Mouse (Mus musculus): ENCODE measurements around the gene Chp2. TPM values are rescaled to one million over a fixed set of nuclear protein-coding genes. Genes with fewer than 3 reads are reported as not detected.
A peak's percentile ranks its signal among the peaks of the same experiment; 100 is the strongest.

Gene Chp2
- polyA plus RNA-seq, 1 experiment from 2014 or later, result 1.2 TPM

GRCm38 (mm10) chr7:122196771-122197170 lies 22.5 kb upstream of the Chp2 start:
- Histone ChIP-seq H3K27me3 (replicated peaks; ENCODE audit: control insufficient read depth, insufficient read depth, low read length) (no peaks in the 10 kb centered on the region), H3K4me3 (ENCODE audit: low read depth, low read length) (no peak overlapping the region), H3K9ac (ENCODE audit: low read depth, low read length) (no peak overlapping the region), H3K27ac (replicated peaks; ENCODE audit: low read depth, low read length) (no peak overlapping the region), H3K4me2 (ENCODE audit: low read depth, low read length) (no peak overlapping the region), H3K4me1 (ENCODE audit: control insufficient read depth, insufficient read depth, low read length) (no peaks in the 10 kb centered on the region), H3K9me3 (ENCODE audit: control insufficient read depth, low read length) (0 out of 2 replicates have a peak, but pooled peaks cover 5% of the 10 kb centered on the region), H3K36me3 (ENCODE audit: control insufficient read depth, insufficient read depth, low read length) (no peaks in the 10 kb centered on the region)
- 90% methylated on average over 9 of the region's 9 CpGs for whole genome bisulfite sequencing
- DNase-seq (ENCODE audit: low spot score) (no peak), ATAC-seq (ENCODE audit: low read depth) (no peak)

GRCm38 (mm10) chr7:122197306-122197705 lies 22.0 kb upstream of the Chp2 start:
- Histone ChIP-seq H3K4me1 (ENCODE audit: control insufficient read depth, insufficient read depth, low read length) (no peaks in the 10 kb centered on the region), H3K27me3 (replicated peaks; ENCODE audit: control insufficient read depth, insufficient read depth, low read length) (no peaks in the 10 kb centered on the region), H3K4me3 (ENCODE audit: low read depth, low read length) (no peak overlapping the region), H3K4me2 (ENCODE audit: low read depth, low read length) (no peak overlapping the region), H3K9me3 (ENCODE audit: control insufficient read depth, low read length) (0 out of 2 replicates have a peak, but pooled peaks cover 5% of the 10 kb centered on the region), H3K9ac (ENCODE audit: low read depth, low read length) (no peak overlapping the region), H3K27ac (replicated peaks; ENCODE audit: low read depth, low read length) (no peak overlapping the region), H3K36me3 (ENCODE audit: control insufficient read depth, insufficient read depth, low read length) (no peaks in the 10 kb centered on the region)
- WGBS, result 32% methylated on average over 4 of the region's 4 CpGs
- peak; percentile 21 for DNase-seq (ENCODE audit: low spot score)
- no peak for ATAC-seq (ENCODE audit: low read depth)

- WGBS, result 25% methylated on average over 5 of the region's 5 CpGs
- Histone ChIP-seq H3K27me3 (replicated peaks; ENCODE audit: control insufficient read depth, insufficient read depth, low read length) (no peaks in the 10 kb centered on the region), H3K4me3 (ENCODE audit: low read depth, low read length) (no peak overlapping the region), H3K36me3 (ENCODE audit: control insufficient read depth, insufficient read depth, low read length) (no peaks in the 10 kb centered on the region), H3K27ac (replicated peaks; ENCODE audit: low read depth, low read length) (no peak overlapping the region), H3K9me3 (ENCODE audit: control insufficient read depth, low read length) (0 out of 2 replicates have a peak, but pooled peaks cover 5% of the 10 kb centered on the region), H3K4me2 (ENCODE audit: low read depth, low read length) (no peak overlapping the region), H3K4me1 (ENCODE audit: control insufficient read depth, insufficient read depth, low read length) (no peaks in the 10 kb centered on the region), H3K9ac (ENCODE audit: low read depth, low read length) (no peak overlapping the region)
- ATAC-seq (ENCODE audit: low read depth) (no peak), DNase-seq (ENCODE audit: low spot score) (peak; percentile 23)
Measured at GRCm38 (mm10) chr7:122199296-122199695, 20.0 kb upstream of the Chp2 start.

- Histone ChIP-seq H3K9me3 (ENCODE audit: control insufficient read depth, low read length) (no peaks in the 10 kb centered on the region), H3K4me1 (ENCODE audit: control insufficient read depth, insufficient read depth, low read length) (no peaks in the 10 kb centered on the region), H3K4me3 (ENCODE audit: low read depth, low read length) (no peak overlapping the region), H3K9ac (ENCODE audit: low read depth, low read length) (no peak overlapping the region), H3K36me3 (ENCODE audit: control insufficient read depth, insufficient read depth, low read length) (no peaks in the 10 kb centered on the region), H3K27me3 (replicated peaks; ENCODE audit: control insufficient read depth, insufficient read depth, low read length) (no peaks in the 10 kb centered on the region), H3K4me2 (ENCODE audit: low read depth, low read length) (no peak overlapping the region), H3K27ac (replicated peaks; ENCODE audit: low read depth, low read length) (no peak overlapping the region)
- ATAC-seq (ENCODE audit: low read depth) (no peak), DNase-seq (ENCODE audit: low spot score) (no peak)
- WGBS, result 55% methylated on average over 2 of the region's 2 CpGs
Measured at GRCm38 (mm10) chr7:122203936-122204335, 15.4 kb upstream of the Chp2 start.

GRCm38 (mm10) chr7:122206121-122206520 lies 13.2 kb upstream of the Chp2 start:
- H3K9ac ChIP-seq (ENCODE audit: low read depth, low read length), result no peak overlapping the region
- WGBS, result 77% methylated on average over 2 of the region's 2 CpGs
- no peak overlapping the region for H3K27ac ChIP-seq (replicated peaks; ENCODE audit: low read depth, low read length)
- H3K9me3 ChIP-seq (ENCODE audit: control insufficient read depth, low read length), result no peaks in the 10 kb centered on the region
- no peak for ATAC-seq (ENCODE audit: low read depth)
- H3K36me3 ChIP-seq (ENCODE audit: control insufficient read depth, insufficient read depth, low read length), result no peaks in the 10 kb centered on the region
- DNase-seq (ENCODE audit: low spot score), result no peak
- no peaks in the 10 kb centered on the region for H3K27me3 ChIP-seq (replicated peaks; ENCODE audit: control insufficient read depth, insufficient read depth, low read length)
- no peaks in the 10 kb centered on the region for H3K4me1 ChIP-seq (ENCODE audit: control insufficient read depth, insufficient read depth, low read length)
- H3K4me2 ChIP-seq (ENCODE audit: low read depth, low read length), result no peak overlapping the region
- no peak overlapping the region for H3K4me3 ChIP-seq (ENCODE audit: low read depth, low read length)

- WGBS, result 53% methylated on average over 7 of the region's 7 CpGs
- H3K9me3 ChIP-seq (ENCODE audit: control insufficient read depth, low read length), result no peaks in the 10 kb centered on the region
- DNase-seq (ENCODE audit: low spot score) (no peak), ATAC-seq (ENCODE audit: low read depth) (no peak)
- H3K4me1 ChIP-seq (ENCODE audit: control insufficient read depth, insufficient read depth, low read length), result no peaks in the 10 kb centered on the region
- H3K27ac ChIP-seq (replicated peaks; ENCODE audit: low read depth, low read length), result no peak overlapping the region
- no peaks in the 10 kb centered on the region for H3K27me3 ChIP-seq (replicated peaks; ENCODE audit: control insufficient read depth, insufficient read depth, low read length)
- H3K36me3 ChIP-seq (ENCODE audit: control insufficient read depth, insufficient read depth, low read length), result no peaks in the 10 kb centered on the region
- no peak overlapping the region for H3K4me3 ChIP-seq (ENCODE audit: low read depth, low read length)
- no peak overlapping the region for H3K9ac ChIP-seq (ENCODE audit: low read depth, low read length)
- H3K4me2 ChIP-seq (ENCODE audit: low read depth, low read length), result no peak overlapping the region
Measured at GRCm38 (mm10) chr7:122208276-122209021, 10.8 kb upstream of the Chp2 start.

GRCm38 (mm10) chr7:122226020-122226742 lies 6.9 kb downstream of the Chp2 start:
- Histone ChIP-seq H3K27me3 (replicated peaks; ENCODE audit: control insufficient read depth, insufficient read depth, low read length) (no peaks in the 10 kb centered on the region), H3K4me1 (ENCODE audit: control insufficient read depth, insufficient read depth, low read length) (no peaks in the 10 kb centered on the region), H3K36me3 (ENCODE audit: control insufficient read depth, insufficient read depth, low read length) (no peaks in the 10 kb centered on the region), H3K4me2 (ENCODE audit: low read depth, low read length) (no peak overlapping the region), H3K27ac (replicated peaks; ENCODE audit: low read depth, low read length) (no peak overlapping the region), H3K9ac (ENCODE audit: low read depth, low read length) (no peak overlapping the region), H3K4me3 (ENCODE audit: low read depth, low read length) (no peak overlapping the region), H3K9me3 (ENCODE audit: control insufficient read depth, low read length) (no peaks in the 10 kb centered on the region)
- 74% methylated on average over 7 of the region's 7 CpGs for WGBS
- DNase-seq (ENCODE audit: low spot score) (no peak), ATAC-seq (ENCODE audit: low read depth) (no peak)

- Histone ChIP-seq H3K27ac (replicated peaks; ENCODE audit: low read depth, low read length) (no peak overlapping the region), H3K4me3 (ENCODE audit: low read depth, low read length) (no peak overlapping the region), H3K36me3 (ENCODE audit: control insufficient read depth, insufficient read depth, low read length) (no peaks in the 10 kb centered on the region), H3K4me2 (ENCODE audit: low read depth, low read length) (no peak overlapping the region), H3K9me3 (ENCODE audit: control insufficient read depth, low read length) (no peaks in the 10 kb centered on the region), H3K9ac (ENCODE audit: low read depth, low read length) (no peak overlapping the region), H3K27me3 (replicated peaks; ENCODE audit: control insufficient read depth, insufficient read depth, low read length) (no peaks in the 10 kb centered on the region), H3K4me1 (ENCODE audit: control insufficient read depth, insufficient read depth, low read length) (no peaks in the 10 kb centered on the region)
- DNase-seq (ENCODE audit: low spot score), result no peak
- no peak for ATAC-seq (ENCODE audit: low read depth)
- 84% methylated on average over 4 of the region's 4 CpGs for WGBS
Measured at GRCm38 (mm10) chr7:122226744-122227143, 7.4 kb downstream of the Chp2 start.
